Mouse (Mus musculus): ENCODE measurements at regions not wholly inside any gene's neighbourhood (a gene's known extent, or its start where the extent isn't known, plus 50 kb on each side); places are given as distances from the start of the nearest gene placed in this dataset.

DNA sequence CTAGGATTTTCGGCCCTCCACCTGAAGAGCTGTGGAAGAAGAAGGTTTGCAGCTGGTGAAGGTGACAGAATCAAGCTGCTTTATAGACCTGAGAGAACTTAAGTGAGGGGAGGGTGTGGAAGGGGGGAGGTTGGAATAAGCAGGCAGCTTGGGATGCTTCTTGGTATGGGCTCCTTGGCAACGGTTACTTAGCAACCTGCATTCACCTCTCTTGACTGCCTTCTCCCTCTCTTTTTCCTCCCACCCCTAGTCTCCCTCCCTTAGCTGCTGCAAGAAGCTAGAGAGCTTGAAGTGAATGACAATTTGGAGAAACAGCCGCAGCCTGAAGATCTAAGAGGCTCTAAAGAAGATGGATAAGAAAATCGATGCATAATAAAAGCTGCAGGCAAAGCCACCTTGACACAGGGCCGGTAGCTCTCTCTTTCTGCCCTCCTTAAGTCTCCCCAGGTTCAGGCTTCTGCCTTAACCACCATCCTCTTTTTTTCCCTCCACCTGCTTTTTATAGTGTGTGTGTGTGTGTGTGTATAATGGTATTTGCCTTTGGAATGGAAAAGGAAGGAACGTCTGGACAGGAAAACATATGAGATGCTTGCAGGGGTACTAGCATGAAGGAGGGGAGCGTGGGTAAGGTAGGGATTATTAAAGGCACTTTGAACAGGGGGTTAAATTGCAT, 67.0 kb upstream of the Calcoco1 start:
- no peaks in the 10 kb centered on the region for H3K9me3 ChIP-seq (ENCODE audit: control insufficient read depth, insufficient read depth, low read depth, low read length)
- no peak overlapping the region for H3K4me3 ChIP-seq (ENCODE audit: insufficient read depth in 1 of 2, low read depth in 1 of 2, low read length in 2 of 2, poor library complexity in 1 of 2, severe bottlenecking in 1 of 2)
- H3K36me3 ChIP-seq (ENCODE audit: control insufficient read depth, insufficient read depth, low read length, poor library complexity, severe bottlenecking): no peaks in the 10 kb centered on the region
- no peaks in the 10 kb centered on the region for H3K4me1 ChIP-seq (ENCODE audit: control insufficient read depth in 2 of 2, insufficient read depth in 2 of 2, low read length in 2 of 2, poor library complexity in 1 of 2)
- no peak overlapping the region for H3K27ac ChIP-seq (ENCODE audit: insufficient read depth, low read depth, low read length, poor library complexity, severe bottlenecking)
- H3K9ac ChIP-seq (ENCODE audit: insufficient read depth, low read depth, low read length, poor library complexity, severe bottlenecking): no peak overlapping the region
- no peak for TF ChIP-seq MAFK (IDR thresholded peaks at IDR 0.05; ENCODE audit: insufficient read depth, low read depth, low read length)
- TF ChIP-seq ZNF384 (IDR thresholded peaks at IDR 0.05; ENCODE audit: low read depth, low read length): no peak
- TF ChIP-seq ZC3H11A (IDR thresholded peaks at IDR 0.05; ENCODE audit: borderline replicate concordance, low read depth, low read length): no peak
- no peak for TF ChIP-seq CHD2 (IDR thresholded peaks at IDR 0.05; ENCODE audit: low read depth, low read length)
- no peak for TF ChIP-seq HCFC1 (IDR thresholded peaks at IDR 0.05; ENCODE audit: borderline replicate concordance, insufficient read depth, low read length)
- DNase-seq (ENCODE audit: low read depth, low spot score): no peak
- in situ Hi-C loops (cut with MboI; ENCODE audit: low sequenced_read_pairs in 2 of 2, unreplicated experiment in 2 of 2): no loop called here

DNA sequence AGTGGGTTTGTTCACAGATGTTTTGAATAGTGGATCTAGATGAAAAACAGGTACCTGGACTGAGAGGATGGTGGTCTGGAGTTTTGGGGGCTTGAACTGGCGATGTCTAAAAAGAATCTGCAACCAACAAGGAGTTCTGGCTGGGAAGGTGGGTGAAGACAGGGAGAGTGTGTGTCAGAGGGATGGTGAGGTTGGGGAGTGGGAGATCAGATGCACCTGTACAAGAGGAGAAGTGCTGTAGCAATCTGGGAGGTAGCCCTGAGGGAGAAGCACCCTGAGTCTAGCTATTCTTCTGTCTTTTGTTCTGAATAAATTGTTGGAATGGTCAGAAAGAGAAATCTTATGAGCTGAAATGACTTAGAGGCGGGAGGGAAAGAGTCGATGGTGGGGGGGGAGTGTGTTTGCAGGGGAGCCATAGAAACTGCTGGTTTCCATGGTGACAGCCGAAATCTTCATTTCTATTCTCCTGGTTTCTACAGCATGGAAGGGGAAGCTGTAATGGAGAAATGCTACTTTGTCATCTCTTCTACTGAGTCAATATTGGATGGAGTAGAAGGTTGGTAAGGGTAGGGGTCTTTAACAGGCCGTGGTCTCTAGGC, 75.1 kb upstream of the Calcoco1 start:
- no peaks in the 10 kb centered on the region for H3K36me3 ChIP-seq (ENCODE audit: control insufficient read depth, insufficient read depth, low read length, poor library complexity, severe bottlenecking)
- no peak overlapping the region for H3K9ac ChIP-seq (ENCODE audit: insufficient read depth, low read depth, low read length, poor library complexity, severe bottlenecking)
- H3K4me1 ChIP-seq (ENCODE audit: control insufficient read depth in 2 of 2, insufficient read depth in 2 of 2, low read length in 2 of 2, poor library complexity in 1 of 2): peaks cover 0 to 5% of the 10 kb centered on the region in 2 experiments; a peak in 1 of 4 replicates
- no peak overlapping the region for H3K27ac ChIP-seq (ENCODE audit: insufficient read depth, low read depth, low read length, poor library complexity, severe bottlenecking)
- no peak for DNase-seq (ENCODE audit: low read depth, low spot score)
- no peak for TF ChIP-seq MAFK (IDR thresholded peaks at IDR 0.05; ENCODE audit: insufficient read depth, low read depth, low read length)
- TF ChIP-seq CHD2 (IDR thresholded peaks at IDR 0.05; ENCODE audit: low read depth, low read length): no peak
- no peak for TF ChIP-seq HCFC1 (IDR thresholded peaks at IDR 0.05; ENCODE audit: borderline replicate concordance, insufficient read depth, low read length)
- no peak for TF ChIP-seq ZC3H11A (IDR thresholded peaks at IDR 0.05; ENCODE audit: borderline replicate concordance, low read depth, low read length)
- TF ChIP-seq ZNF384 (IDR thresholded peaks at IDR 0.05; ENCODE audit: low read depth, low read length): no peak
- in situ Hi-C loops (cut with MboI; ENCODE audit: low sequenced_read_pairs in 2 of 2, unreplicated experiment in 2 of 2): no loop called here
- no peaks in the 10 kb centered on the region for H3K9me3 ChIP-seq (ENCODE audit: control insufficient read depth, insufficient read depth, low read depth, low read length)
- H3K4me3 ChIP-seq (ENCODE audit: insufficient read depth in 1 of 2, low read depth in 1 of 2, low read length in 2 of 2, poor library complexity in 1 of 2, severe bottlenecking in 1 of 2): no peak overlapping the region

DNA sequence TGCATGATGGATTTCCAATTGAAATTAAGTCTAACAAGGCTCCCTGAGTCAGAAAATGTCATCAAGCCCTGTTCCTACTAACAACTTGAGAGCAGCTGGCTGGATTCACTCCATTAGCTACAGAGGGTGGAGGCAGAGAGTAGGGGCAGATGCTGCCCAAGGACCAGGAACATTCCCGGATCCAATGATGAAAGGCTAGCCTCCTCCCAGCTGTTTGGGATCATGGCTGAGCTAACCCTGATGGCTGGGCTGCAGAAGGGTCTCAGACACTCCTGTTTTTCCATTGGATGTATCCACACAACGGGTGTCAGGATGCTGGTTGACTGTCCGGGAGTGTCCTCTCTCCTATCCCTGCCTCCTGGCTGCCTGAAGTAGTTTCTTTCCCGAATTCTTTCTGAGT, 78.1 kb upstream of the Calcoco1 start:
- Histone ChIP-seq H3K27ac (ENCODE audit: insufficient read depth, low read depth, low read length, poor library complexity, severe bottlenecking) (no peak overlapping the region), H3K9me3 (ENCODE audit: control insufficient read depth, insufficient read depth, low read depth, low read length) (no peaks in the 10 kb centered on the region), H3K4me3 (ENCODE audit: insufficient read depth in 1 of 2, low read depth in 1 of 2, low read length in 2 of 2, poor library complexity in 1 of 2, severe bottlenecking in 1 of 2) (no peak overlapping the region), H3K36me3 (ENCODE audit: control insufficient read depth, insufficient read depth, low read length, poor library complexity, severe bottlenecking) (no peaks in the 10 kb centered on the region), H3K4me1 (ENCODE audit: control insufficient read depth in 2 of 2, insufficient read depth in 2 of 2, low read length in 2 of 2, poor library complexity in 1 of 2) (peaks cover 4 to 5% of the 10 kb centered on the region in 2 experiments; a peak in 2 of 4 replicates), H3K9ac (ENCODE audit: insufficient read depth, low read depth, low read length, poor library complexity, severe bottlenecking) (no peak overlapping the region)
- in situ Hi-C loops (cut with MboI; ENCODE audit: low sequenced_read_pairs in 2 of 2, unreplicated experiment in 2 of 2): no loop called here
- DNase-seq (ENCODE audit: low read depth, low spot score): no peak
- TF ChIP-seq ZC3H11A (IDR thresholded peaks at IDR 0.05; ENCODE audit: borderline replicate concordance, low read depth, low read length): no peak
- no peak for TF ChIP-seq HCFC1 (IDR thresholded peaks at IDR 0.05; ENCODE audit: borderline replicate concordance, insufficient read depth, low read length)
- TF ChIP-seq MAFK (IDR thresholded peaks at IDR 0.05; ENCODE audit: insufficient read depth, low read depth, low read length): no peak

DNA sequence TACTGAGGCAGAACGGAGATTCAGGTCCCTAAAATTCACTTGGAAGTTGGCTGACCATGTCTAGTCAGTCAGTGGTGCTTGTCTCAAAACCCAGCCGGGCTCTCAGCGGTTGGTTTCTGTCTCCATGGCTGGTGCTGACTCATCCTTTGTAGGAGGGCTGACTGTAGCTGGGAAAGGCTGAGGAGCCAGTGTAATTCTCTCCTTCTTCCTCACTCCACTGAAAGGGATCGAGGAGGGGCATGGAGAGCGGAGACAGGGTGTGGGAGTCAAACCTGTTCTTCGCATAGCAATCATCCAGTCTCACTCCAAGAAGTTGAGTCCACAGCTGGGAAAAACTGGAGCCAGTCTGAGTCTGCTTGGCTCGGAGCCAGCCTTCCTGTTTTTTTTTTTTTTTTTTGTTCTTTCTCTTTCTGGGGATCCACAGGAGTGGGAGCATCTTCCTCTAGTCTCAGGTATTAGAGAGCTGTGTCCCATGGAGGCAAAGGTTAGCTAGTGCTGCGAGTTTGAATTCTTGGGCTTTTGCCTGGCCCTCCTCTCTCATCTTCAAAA, 80.4 kb upstream of the Calcoco1 start:
- Histone ChIP-seq H3K27ac (ENCODE audit: insufficient read depth, low read depth, low read length, poor library complexity, severe bottlenecking) (no peak overlapping the region), H3K4me1 (ENCODE audit: control insufficient read depth in 2 of 2, insufficient read depth in 2 of 2, low read length in 2 of 2, poor library complexity in 1 of 2) (peaks cover 3 to 4% of the 10 kb centered on the region in 2 experiments; a peak in 2 of 4 replicates), H3K9me3 (ENCODE audit: control insufficient read depth, insufficient read depth, low read depth, low read length) (no peaks in the 10 kb centered on the region), H3K9ac (ENCODE audit: insufficient read depth, low read depth, low read length, poor library complexity, severe bottlenecking) (no peak overlapping the region), H3K4me3 (ENCODE audit: insufficient read depth in 1 of 2, low read depth in 1 of 2, low read length in 2 of 2, poor library complexity in 1 of 2, severe bottlenecking in 1 of 2) (no peak overlapping the region), H3K36me3 (ENCODE audit: control insufficient read depth, insufficient read depth, low read length, poor library complexity, severe bottlenecking) (no peaks in the 10 kb centered on the region)
- peak; percentile 12 for DNase-seq (ENCODE audit: low read depth, low spot score)
- in situ Hi-C loops (cut with MboI; ENCODE audit: low sequenced_read_pairs in 2 of 2, unreplicated experiment in 2 of 2): no loop called here
- TF ChIP-seq CHD2 (IDR thresholded peaks at IDR 0.05; ENCODE audit: low read depth, low read length) (no peak), HCFC1 (IDR thresholded peaks at IDR 0.05; ENCODE audit: borderline replicate concordance, insufficient read depth, low read length) (no peak), ZNF384 (IDR thresholded peaks at IDR 0.05; ENCODE audit: low read depth, low read length) (peak; percentile 54; the same call in 1 of the 2 replicates), MAFK (IDR thresholded peaks at IDR 0.05; ENCODE audit: insufficient read depth, low read depth, low read length) (peak; percentile 82), ZC3H11A (IDR thresholded peaks at IDR 0.05; ENCODE audit: borderline replicate concordance, low read depth, low read length) (no peak)
